Mouse (Mus musculus): ENCODE results near the gene Vrk3. TPM values are rescaled to one million over a fixed set of nuclear protein-coding genes. Genes with fewer than 3 reads are reported as not detected.

The Vrk3 gene
- 43.2 and 46.2 TPM in 2 replicates for total RNA-seq (2023)

GRCm38 (mm10) chr7:44748101-44749044, at the start of gene Vrk3:
TSS of gene Vrk3 (plus strand) at chr7:44748413.

DNA sequence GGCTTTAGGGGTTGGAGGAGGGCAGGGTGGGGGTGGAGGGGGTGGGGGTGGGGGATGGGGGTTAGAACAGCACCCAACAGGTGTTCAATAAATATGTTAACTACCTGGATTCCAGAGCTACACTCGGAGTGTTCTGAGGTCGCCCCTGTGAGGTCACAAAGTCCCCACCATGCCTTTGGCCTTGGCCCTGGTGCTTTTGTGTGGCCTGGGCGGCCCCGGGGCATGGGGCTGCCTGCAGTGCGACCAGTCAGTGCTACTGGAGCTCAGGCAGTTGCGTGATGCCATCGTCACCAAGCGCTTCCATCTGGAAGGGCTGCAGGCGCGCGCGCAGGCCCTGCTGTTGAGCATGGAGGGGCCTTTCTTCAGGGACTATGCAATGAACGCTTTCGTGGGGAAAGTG, 39.6 kb upstream of the Vrk3 start, which contains the start of gene Izumo2:
Gene Izumo2 (plus strand): TSS at position 169 of the 400 bp plus-strand sequence.

DNA sequence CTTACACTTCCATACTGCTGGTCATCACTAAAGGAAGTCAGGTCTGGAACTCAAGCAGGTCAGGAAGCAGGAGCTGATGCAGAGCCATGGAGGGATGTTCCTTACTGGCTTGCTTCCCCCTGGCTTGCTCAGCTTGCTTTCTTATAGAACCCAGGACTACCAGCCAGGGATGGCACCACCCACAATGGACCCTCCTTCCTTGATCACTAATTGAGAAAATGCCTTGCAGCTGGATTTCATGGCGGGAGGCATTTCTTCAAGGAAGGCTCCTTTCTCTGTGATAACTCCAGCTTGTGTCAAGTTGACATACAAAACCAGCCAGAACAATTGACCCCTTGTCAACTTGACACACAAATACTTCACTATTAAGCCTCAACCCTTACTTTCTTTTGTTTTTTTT, 2.7 kb downstream of the Vrk3 start, which contains the start of gene Zfp473:
Gene Zfp473 (minus strand): TSS at position 101 of the 400 bp plus-strand sequence.

DNA sequence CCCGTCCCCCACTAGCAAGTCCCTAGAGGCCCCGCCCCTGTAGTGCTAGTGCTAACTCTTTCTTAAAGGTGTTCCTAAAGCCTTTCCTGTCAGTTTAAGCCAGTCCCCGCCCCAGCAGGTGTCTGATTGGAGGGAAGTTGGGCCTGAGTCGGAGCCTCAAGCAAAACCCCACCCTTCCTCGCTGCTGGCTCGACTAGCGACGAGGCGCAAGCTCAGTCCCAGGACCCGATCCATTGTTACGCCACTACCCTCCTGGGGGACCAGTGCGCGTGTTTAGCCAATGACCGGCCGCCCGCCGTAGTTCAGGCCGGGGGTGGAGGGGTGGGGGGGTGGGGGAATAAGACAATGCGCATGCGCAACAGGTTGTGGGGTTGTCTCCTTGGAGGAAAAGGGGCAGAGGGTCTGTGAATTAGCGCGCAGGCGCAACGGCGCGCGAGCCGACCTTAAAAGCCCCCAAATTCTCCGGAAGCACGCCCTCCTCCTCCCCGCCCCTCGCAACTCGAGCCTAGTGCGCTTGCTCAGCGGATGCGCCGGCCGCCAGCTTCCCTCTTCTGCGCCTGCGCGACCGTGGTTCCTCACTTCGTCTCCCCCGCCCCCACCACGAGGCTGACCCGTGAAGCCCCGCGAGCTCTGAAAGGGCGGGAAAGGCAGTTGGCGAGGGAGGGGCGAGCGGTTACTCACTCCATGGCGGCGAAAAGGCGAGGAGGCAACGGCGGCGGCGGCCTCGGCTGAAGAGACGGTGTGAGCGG, 67.7 kb downstream of the Vrk3 start, which contains the start of the genes Nup62 and Il4i1:
Gene Nup62 (plus strand): TSS at position 368 of the 749 bp plus-strand sequence.
Gene Il4i1 (plus strand): TSS at position 667 of the 749 bp plus-strand sequence.

GRCm38 (mm10) chr7:44816470-44817021, 68.3 kb downstream of the Vrk3 start, which contains the start of gene Atf5:
TSS of gene Atf5 (minus strand) at chr7:44816658.

Other genes starting within 250 kb of the Vrk3 start
- 0.41 and 0.88 TPM in 2 replicates for gene Mybpc2, start 223.8 kb upstream of the Vrk3 start, total RNA-seq (2023)
- 2.8 and 6.0 TPM in 2 replicates for gene Spib, start 216.3 kb upstream of the Vrk3 start, total RNA-seq (2023)
- 38.8 and 52.2 TPM in 2 replicates for gene Pold1, start 199.6 kb upstream of the Vrk3 start, total RNA-seq (2023)
- 406 and 408 TPM in 2 replicates for gene Nr1h2, start 194.5 kb upstream of the Vrk3 start, total RNA-seq (2023)
- 124 and 134 TPM in 2 replicates for gene Napsa, start 176.0 kb upstream of the Vrk3 start, total RNA-seq (2023)
- 0.73 and 1.1 TPM in 2 replicates for gene Kcnc3, start 157.7 kb upstream of the Vrk3 start, total RNA-seq (2023)
- not detected in 2 replicates for gene Myh14, start 77.6 kb upstream of the Vrk3 start, total RNA-seq (2023)
- not detected in 2 replicates for gene Izumo2, start 39.7 kb upstream of the Vrk3 start, total RNA-seq (2023)
- gene Zfp473, start 2.6 kb downstream of the Vrk3 start, total RNA-seq (2023) = 0.13 and 0.98 TPM in 2 replicates
- 43.7 and 56.6 TPM in 2 replicates for gene Nup62, start 67.7 kb downstream of the Vrk3 start, total RNA-seq (2023)
- gene Il4i1, start 68.0 kb downstream of the Vrk3 start, total RNA-seq (2023) = 0.54 and 0.63 TPM in 2 replicates
- 5.5 and 6.4 TPM in 2 replicates for gene Atf5, start 68.2 kb downstream of the Vrk3 start, total RNA-seq (2023)
- gene Akt1s1, start 100.6 kb downstream of the Vrk3 start, total RNA-seq (2023) = 13.8 and 19.9 TPM in 2 replicates
- 69.2 and 85.6 TPM in 2 replicates for gene Tbc1d17, start 100.7 kb downstream of the Vrk3 start, total RNA-seq (2023)
- gene Pnkp, start 108.7 kb downstream of the Vrk3 start, total RNA-seq (2023) = 520 and 612 TPM in 2 replicates
- gene Ptov1, start 121.4 kb downstream of the Vrk3 start, total RNA-seq (2023) = 29.4 and 29.6 TPM in 2 replicates
- gene Med25, start 144.3 kb downstream of the Vrk3 start, total RNA-seq (2023) = 31.2 and 33.7 TPM in 2 replicates
- gene Fuz, start 147.7 kb downstream of the Vrk3 start, total RNA-seq (2023) = 3.1 and 3.2 TPM in 2 replicates
- 64.6 and 68.6 TPM in 2 replicates for gene Ap2a1, start 181.1 kb downstream of the Vrk3 start, total RNA-seq (2023)
- gene Tsks, start 194.8 kb downstream of the Vrk3 start, total RNA-seq (2023) = not detected in 2 replicates
- gene Cpt1c, start 226.4 kb downstream of the Vrk3 start, total RNA-seq (2023) = 0.23 and 1.3 TPM in 2 replicates
- 48.5 and 57.0 TPM in 2 replicates for gene Prmt1, start 238.2 kb downstream of the Vrk3 start, total RNA-seq (2023)
- gene Irf3, start 249.2 kb downstream of the Vrk3 start, total RNA-seq (2023) = 44.5 and 55.1 TPM in 2 replicates

Data from neutrophil, adult 65 days (primary cell).